ENCODE assay signal across 10 mouse cellular contexts in genomic region chr4:33119118-33119517, GRCm38 (mm10). TPM values are rescaled to one million over a fixed set of nuclear protein-coding genes. Genes with fewer than 3 reads are reported as not detected.
DNase-seq lines count a peak whose midpoint lies in the region; ATAC-seq lines count a peak whose summit lies in the region.
"Had no signal": no experiment of that assay in that cellular context is flagged by ENCODE, and none has a peak within 500 bp of the region (broad histone marks: within the 10 kb centered on the region; RNA-seq: fewer than 3 reads in every experiment).

No protein-coding gene starts in this region.

- ATAC-seq in CD4-positive, CD25-positive, alpha-beta regulatory T cell, adult 4 months = peak; percentile 83

- intact Hi-C loops in gastrocnemius, postnatal 36 days (cut with DNase I) = loop anchor here (5.0 kb wide), 3 partner anchors 102 to 367 kb away; partner anchors contain the start of gene Ankrd6

- DNase-seq in adrenal gland, postnatal 4 days (ENCODE audit: low spot score in 2 of 2) = peak; percentile 27 to 40
- DNase-seq in embryo, embryonic 11.5 days (ENCODE audit: low read depth, low spot score) = peak; percentile 65
- peak; percentile 26 to 70 for DNase-seq in gastrocnemius, postnatal 36 days
- peak; percentile 82 for DNase-seq in kidney, postnatal 14 days
- DNase-seq in liver = peak; percentile 75
- peak; percentile 49 for DNase-seq in ovary, postnatal 10 days (ENCODE audit: low spot score)
- peak; percentile 66 for DNase-seq in testis, postnatal 14 days (ENCODE audit: low spot score)

RNA-seq across cellular contexts. Expression of gene Gabrr1, which starts 13.2 kb away (rescaled TPM):
- polyA plus RNA-seq in CD4-positive, CD25-positive, alpha-beta regulatory T cell, adult 4 months (2017; shearing (Covaris generic)) = not detected
- under 1 TPM; 0.17 TPM for total RNA-seq in adrenal gland, postnatal 4 days (2021)
- not detected for total RNA-seq in gastrocnemius, postnatal 36 days (2021)
- polyA plus RNA-seq: intestine, embryonic 15.5 days; neural tube, embryonic 12.5 days had no signal

RNA-seq across cellular contexts. Expression of gene Gabrr2, which starts 56.3 kb away (rescaled TPM):
- polyA plus RNA-seq in CD4-positive, CD25-positive, alpha-beta regulatory T cell, adult 4 months (2017; shearing (Covaris generic)) = 10 to 100 TPM; 24.2 to 27.1 TPM
- total RNA-seq in adrenal gland, postnatal 4 days (2021) = not detected
- total RNA-seq in gastrocnemius, postnatal 36 days (2021) = 1 to 10 TPM; 6.7 to 6.9 TPM

Comparison
In these comparisons a context has a peak if more than half of its experiments do, and no peak if none do; other contexts are left out.
1. Peak in every context shown above with its lines: DNase-seq and ATAC-seq.
2. RNA of gene Gabrr2, which starts 56.3 kb away (total RNA-seq): 6.7 to 6.9 TPM in gastrocnemius, postnatal 36 days; not detected in adrenal gland, postnatal 4 days; every median in the first group is over 4 times any median in the second.